15 mouse cellular contexts compared by ENCODE assay signal in the genomic region with DNA sequence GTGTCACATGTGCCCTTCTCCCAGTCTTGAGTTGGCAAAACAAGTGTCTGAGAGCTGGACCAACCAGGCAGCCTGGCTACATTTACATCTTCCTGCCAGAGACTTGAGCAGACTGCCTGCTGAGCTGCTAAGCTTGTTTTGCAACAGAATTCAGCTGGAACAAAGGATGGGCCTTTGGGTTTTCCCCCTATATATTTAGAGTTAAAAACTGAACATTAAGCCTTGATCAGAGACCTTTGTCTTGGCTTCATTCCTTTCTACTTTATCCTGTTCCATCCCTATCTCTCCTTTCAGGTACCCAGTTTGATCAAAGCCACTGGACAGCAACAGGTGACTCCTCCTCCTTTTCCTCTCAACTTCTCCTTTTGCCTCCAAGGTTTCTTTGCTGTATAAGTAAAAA.
"Had no signal": no experiment of that assay in that cellular context is flagged by ENCODE, and none has a peak within 500 bp of the region (broad histone marks: within the 10 kb centered on the region; RNA-seq: fewer than 3 reads in every experiment).

No protein-coding gene starts in this region.

- DNase-seq: lung, adult 18-20 months; lung, embryonic 14.5 days; lung, postnatal 10 days; right cerebral cortex, postnatal 14 days; thymus, adult 2 months; thymus, postnatal 25 days; thymus, postnatal 4 days had no signal

- H3K4me3 ChIP-seq: megakaryocyte, embryonic 14.5 days; midbrain, embryonic 13.5 days; midbrain, embryonic 15.5 days; neural tube, embryonic 12.5 days; stomach, embryonic 15.5 days had no signal

- H3K9me3 ChIP-seq: midbrain, embryonic 13.5 days; midbrain, embryonic 15.5 days; neural tube, embryonic 12.5 days; stomach, embryonic 15.5 days had no signal

- ATAC-seq: midbrain, embryonic 13.5 days; midbrain, embryonic 15.5 days had no signal

- H3K4me1 ChIP-seq: megakaryocyte, embryonic 14.5 days; midbrain, embryonic 13.5 days; midbrain, embryonic 15.5 days; neural tube, embryonic 12.5 days; stomach, embryonic 15.5 days had no signal

- H3K36me3 ChIP-seq: midbrain, embryonic 13.5 days; midbrain, embryonic 15.5 days; neural tube, embryonic 12.5 days; stomach, embryonic 15.5 days had no signal

- H3K27me3 ChIP-seq: megakaryocyte, embryonic 14.5 days; midbrain, embryonic 13.5 days; midbrain, embryonic 15.5 days; neural tube, embryonic 12.5 days; stomach, embryonic 15.5 days had no signal

- H3K9ac ChIP-seq: lung, embryonic 14.5 days; midbrain, embryonic 13.5 days; midbrain, embryonic 15.5 days; neural tube, embryonic 12.5 days; stomach, embryonic 15.5 days had no signal

- H3K27ac ChIP-seq: macrophage; midbrain, embryonic 13.5 days; midbrain, embryonic 15.5 days; neural tube, embryonic 12.5 days; stomach, embryonic 15.5 days; stomach, postnatal 0 days had no signal

- H3K4me2 ChIP-seq: lung, embryonic 14.5 days; midbrain, embryonic 11.5 days; midbrain, embryonic 13.5 days; midbrain, embryonic 15.5 days; neural tube, embryonic 12.5 days; stomach, embryonic 15.5 days had no signal
